Mouse (Mus musculus) duodenum, adult 2 months (tissue): Measurements from ENCODE around the gene Letm1. TPM values are rescaled to one million over a fixed set of nuclear protein-coding genes. Genes with fewer than 3 reads are reported as not detected.

Experiments
- polyA plus RNA-seq: library from polyadenylated mRNA; depleted of rRNA; stranded (reverse); fragments of >200 nt; gene quantifications from 2 replicates; pipeline ENCODE4 v1.2.3, GENCODE M21; 2012; ENCODE audit warnings: low replicate concordance; rRNA removed

Gene Letm1
- polyA plus RNA-seq: 101 and 212 TPM in 2 replicates

DNA sequence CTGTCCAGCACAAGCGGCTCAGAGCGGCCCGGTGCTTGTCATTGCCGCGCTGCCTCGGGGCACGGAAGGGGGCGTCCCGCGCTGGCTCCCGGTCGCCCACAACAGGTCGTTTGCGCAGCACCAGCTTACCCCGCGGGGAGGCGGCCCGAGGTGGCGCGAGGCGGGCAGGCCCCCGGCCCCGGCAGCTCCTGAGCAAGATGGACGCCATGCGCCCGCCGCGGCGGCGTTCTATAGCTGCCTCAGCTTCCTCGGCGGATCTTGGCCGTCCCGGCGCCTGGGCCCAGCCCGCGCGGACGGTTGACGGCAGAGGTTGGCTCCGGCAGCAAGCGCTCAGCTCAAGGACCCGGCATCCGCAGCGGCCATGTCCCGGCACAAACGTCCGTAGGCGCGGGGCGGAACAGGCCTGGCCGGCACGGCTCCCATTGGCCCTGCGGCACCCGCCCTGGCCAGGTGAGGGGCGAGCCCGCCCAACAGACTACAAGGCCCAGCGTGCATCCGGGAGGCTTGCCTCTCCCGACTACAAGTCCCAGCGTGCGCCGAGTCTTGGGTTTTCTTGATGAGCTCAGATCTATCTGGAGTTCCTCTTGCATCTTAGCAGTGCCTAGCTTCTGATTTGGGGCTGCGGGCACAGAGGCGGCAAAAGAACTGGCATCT is at the start of gene Letm1:
Gene Letm1, minus strand, starts transcription at position 473 of the 654 bp plus-strand sequence.

DNA sequence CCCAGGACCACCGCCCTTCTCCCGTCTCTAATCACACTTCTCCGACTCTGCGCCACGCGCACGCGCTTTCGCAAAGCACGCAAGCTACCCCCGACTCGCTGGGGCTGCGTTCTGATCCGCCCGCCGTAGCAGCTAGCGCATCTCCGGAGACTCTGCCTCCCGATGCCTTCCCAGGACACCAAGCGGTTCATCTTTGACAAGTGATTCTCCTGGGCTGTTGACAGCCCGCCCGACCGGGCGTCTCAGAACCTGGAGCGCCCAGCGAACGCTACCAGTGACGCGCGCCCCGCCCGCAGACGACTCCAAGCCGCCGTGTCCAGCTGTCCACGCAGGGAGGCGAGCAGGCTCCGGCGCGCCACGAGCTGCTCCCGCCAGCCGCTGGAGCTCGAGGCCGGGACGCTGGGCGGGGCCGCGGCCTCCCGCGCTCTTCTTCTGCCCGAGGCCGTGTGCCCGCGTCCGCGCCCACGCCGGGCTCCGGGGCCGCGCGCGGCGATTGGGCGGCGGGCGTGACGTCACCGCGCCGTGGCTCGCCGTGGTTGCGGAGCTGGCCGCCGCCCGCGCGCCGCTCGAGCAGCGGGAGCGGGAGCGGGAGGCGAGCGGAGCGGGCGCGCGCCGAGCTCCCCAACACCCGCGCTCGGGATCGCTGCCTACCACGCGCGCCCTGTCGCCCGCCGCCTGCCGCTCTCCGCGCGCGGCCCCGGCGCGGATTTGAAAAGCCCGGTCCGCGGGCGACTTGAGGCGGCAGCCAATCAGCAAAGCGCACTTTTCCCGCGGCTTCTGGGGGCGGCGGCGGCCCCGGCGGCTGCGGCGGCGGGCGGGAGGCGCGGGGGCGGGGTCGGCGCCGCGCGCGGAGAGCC is 37.5 kb upstream of the Letm1 start, which contains the start of gene Nsd2:
Gene Nsd2, plus strand, starts transcription at position 850 of the 857 bp plus-strand sequence.

DNA sequence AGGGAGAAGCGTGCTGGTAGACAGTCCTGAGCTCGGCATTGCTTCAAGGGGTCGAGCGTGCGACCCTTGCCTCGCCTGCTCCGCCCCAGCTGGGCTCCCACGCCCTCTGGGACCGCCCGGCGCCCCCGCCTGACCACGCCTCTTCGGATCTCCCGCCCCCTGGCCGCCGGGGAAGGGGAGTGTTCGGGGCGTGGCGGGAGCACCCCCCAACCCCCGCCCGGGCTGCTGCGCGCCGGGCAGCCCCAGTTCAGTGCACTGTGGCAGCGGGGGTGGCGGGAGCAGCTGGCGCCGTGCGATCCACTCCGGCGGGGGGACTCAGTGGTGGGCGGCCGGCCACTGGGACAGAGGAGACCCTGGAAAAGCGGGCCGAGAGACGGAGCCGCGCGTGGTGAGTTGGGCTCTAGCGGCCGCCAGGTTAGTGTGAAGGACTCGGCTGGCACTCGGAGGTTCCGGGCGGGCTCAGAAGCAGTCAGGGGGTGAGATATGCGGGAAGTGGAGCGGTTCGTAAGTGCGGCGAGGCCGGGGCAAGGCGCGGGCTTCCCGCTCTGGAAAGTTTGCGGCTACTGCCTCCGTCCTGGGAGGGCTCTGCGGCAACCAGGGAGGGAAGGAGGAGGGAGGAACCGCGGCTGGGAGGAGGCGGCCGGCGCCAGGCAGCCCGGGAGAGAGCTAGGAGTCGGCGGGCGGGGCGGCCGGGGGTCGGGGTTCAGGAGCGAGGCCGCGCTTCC is 60.9 kb downstream of the Letm1 start, which contains the start of gene Fgfr3:
Gene Fgfr3, plus strand, starts transcription at position 134 of the 725 bp plus-strand sequence.

Other genes with a start within 250 kb of the Letm1 start
- gene Fam53a, start 153.2 kb downstream of the Letm1 start, polyA plus RNA-seq: 41.6 and 110 TPM in 2 replicates
- gene Gm9903, start 152.9 kb downstream of the Letm1 start, polyA plus RNA-seq: 0.13 and 0.54 TPM in 2 replicates
- 11.8 and 21.3 TPM in 2 replicates for gene Slbp, start 130.2 kb downstream of the Letm1 start, polyA plus RNA-seq
- 6.0 and 12.8 TPM in 2 replicates for gene Tacc3, start 124.7 kb downstream of the Letm1 start, polyA plus RNA-seq
- 30.9 and 48.2 TPM in 2 replicates for gene Tmem129, start 124.4 kb downstream of the Letm1 start, polyA plus RNA-seq
- 33.1 and 40.4 TPM in 2 replicates for gene Fgfr3, start 61.1 kb downstream of the Letm1 start, polyA plus RNA-seq
- gene Nsd2, start 37.9 kb upstream of the Letm1 start, polyA plus RNA-seq: 3.2 and 4.6 TPM in 2 replicates
- 24.5 and 33.3 TPM in 2 replicates for gene Nelfa, start 153.6 kb upstream of the Letm1 start, polyA plus RNA-seq
- gene Gm1673, start 200.6 kb upstream of the Letm1 start, polyA plus RNA-seq: 8.6 and 11.1 TPM in 2 replicates
- 0.26 and 1.4 TPM in 2 replicates for gene Nat8l, start 213.2 kb upstream of the Letm1 start, polyA plus RNA-seq